Mouse (Mus musculus): ENCODE data around the gene Pgm5. TPM values are rescaled to one million over a fixed set of nuclear protein-coding genes. Genes with fewer than 3 reads are reported as not detected.

Pgm5 gene
- polyA plus RNA-seq (2015; fragmentation: Nextera tagmentation; extraction: Ambion mirVana), result 1.5 and 1.6 TPM in 2 replicates

DNA sequence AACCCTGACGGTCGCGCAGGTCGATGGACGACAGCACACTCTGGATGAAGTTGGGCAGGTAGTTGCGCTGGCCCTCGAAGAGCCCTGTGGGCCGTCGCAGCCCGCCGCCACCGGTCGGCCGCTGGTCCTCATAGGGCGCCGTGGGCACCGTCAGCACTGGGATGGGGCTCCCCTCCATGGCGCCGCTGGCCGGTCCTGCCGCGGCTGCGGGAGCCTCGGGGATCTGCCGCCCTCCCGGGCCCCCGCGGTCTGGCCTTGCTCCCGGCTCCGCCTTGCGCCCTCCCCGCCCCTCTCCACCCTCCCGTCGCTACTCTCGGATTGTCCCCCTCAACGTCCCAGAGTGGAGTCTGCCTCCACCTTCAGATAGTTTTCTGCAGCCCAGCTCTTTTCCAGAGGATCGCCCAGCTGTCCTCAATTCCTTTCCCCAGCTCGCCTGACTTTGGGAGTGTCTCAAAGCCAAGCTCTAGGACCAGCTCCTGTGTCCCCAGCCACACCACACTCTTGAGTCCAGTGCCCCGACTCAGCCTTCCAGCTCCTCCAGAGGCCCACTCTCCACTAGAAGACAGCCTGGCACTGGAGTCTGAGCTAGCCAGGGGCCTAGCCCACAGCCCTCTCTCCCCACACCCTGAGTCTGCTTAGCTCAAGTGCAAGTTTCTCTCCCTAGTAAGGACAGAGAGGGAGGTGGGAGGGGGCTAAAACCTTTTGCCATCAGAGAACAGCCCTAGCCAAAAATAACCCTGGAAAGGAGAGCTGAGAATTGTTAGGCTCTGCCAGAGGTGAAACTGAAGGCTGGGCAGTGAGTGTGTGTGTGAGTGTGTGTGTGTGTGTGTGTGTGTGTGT lies at the start of gene Pgm5:
Gene Pgm5 (minus strand): TSS at position 244 of the 840 bp plus-strand sequence.
- Histone ChIP-seq H3K4me2 (replicated peaks; ENCODE audit: low read depth, low read length) (peak within 1 kb of the TSS; percentile 81), H3K4me3 (ENCODE audit: low read length) (peak within 1 kb of the TSS; percentile 55), H3K4me1 (ENCODE audit: insufficient read depth, low read length) (peaks cover 4% of the 10 kb centered on the region), H3K36me3 (ENCODE audit: insufficient read depth, low read length) (no peaks in the 10 kb centered on the region), H3K9ac (replicated peaks; ENCODE audit: low read length) (peak within 1 kb of the TSS; percentile 59), H3K27me3 (ENCODE audit: insufficient read depth, low read length) (peaks cover 12% of the 10 kb centered on the region; the same call in 1 of the 2 replicates), H3K9me3 (ENCODE audit: low read length) (no peaks in the 10 kb centered on the region), H3K27ac (ENCODE audit: low read length) (no peak within 1 kb of the TSS)
- peak; percentile 85 for ATAC-seq (ENCODE audit: low FRiP score, low TSS enrichment)
- WGBS, result 1% methylated on average over 35 of the region's 39 CpGs

DNA sequence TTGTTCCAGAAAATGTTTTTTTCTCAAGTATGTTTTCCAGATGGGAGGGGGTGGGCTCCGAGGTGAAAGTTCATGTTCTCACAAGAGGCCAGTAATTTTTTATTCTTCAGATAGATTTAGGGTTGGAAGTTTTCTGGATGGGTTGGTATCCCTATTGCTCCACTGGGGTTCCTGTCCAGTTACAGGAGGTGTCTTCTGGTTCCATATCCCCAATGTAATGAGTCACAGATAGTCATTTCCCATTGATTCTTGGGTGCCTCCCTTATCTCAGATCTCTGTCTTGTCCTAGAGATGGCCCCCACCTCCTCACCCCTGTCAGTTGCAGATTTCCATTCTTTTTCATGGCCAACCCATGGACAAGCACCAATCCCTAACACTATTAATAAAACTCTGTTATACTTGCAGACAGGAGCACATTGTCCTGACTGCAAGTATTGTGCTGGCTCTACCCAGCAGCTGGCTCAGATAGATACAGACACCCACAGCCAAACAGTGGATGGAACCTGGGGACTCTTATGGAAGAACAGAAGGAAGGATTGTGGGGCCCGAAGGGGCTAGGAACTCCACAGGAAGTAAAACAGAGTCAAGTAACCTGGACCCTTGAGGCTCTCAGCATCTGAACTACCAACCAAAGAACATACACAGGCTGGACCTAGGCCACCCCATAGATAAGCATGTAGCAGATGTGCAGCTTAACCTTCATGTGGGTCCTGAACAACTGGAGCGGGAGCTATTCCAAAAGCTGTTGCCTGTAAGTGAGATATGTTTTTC lies 46.9 kb upstream of the Pgm5 start:
- ATAC-seq (ENCODE audit: low FRiP score, low TSS enrichment), result no peak
- 90% methylated on average over 3 of the region's 3 CpGs for WGBS
- peaks cover 9% of the 10 kb centered on the region for H3K27me3 ChIP-seq (ENCODE audit: insufficient read depth, low read length)
- H3K9ac ChIP-seq (replicated peaks; ENCODE audit: low read length), result no peak overlapping the region
- no peaks in the 10 kb centered on the region for H3K4me1 ChIP-seq (ENCODE audit: insufficient read depth, low read length)
- no peaks in the 10 kb centered on the region; the same call in 1 of the 2 replicates for H3K9me3 ChIP-seq (ENCODE audit: low read length)
- H3K4me2 ChIP-seq (replicated peaks; ENCODE audit: low read depth, low read length), result no peak overlapping the region
- H3K36me3 ChIP-seq (ENCODE audit: insufficient read depth, low read length), result no peaks in the 10 kb centered on the region
- no peak overlapping the region for H3K4me3 ChIP-seq (ENCODE audit: low read length)
- no peak overlapping the region for H3K27ac ChIP-seq (ENCODE audit: low read length)

- 91% methylated on average over 5 of the region's 6 CpGs for WGBS
- no peaks in the 10 kb centered on the region; the same call in 1 of the 2 replicates for H3K9me3 ChIP-seq (ENCODE audit: low read length)
- H3K4me3 ChIP-seq (ENCODE audit: low read length), result no peak overlapping the region
Measured at GRCm38 (mm10) chr19:24907655-24908054, 46.0 kb upstream of the Pgm5 start.

DNA sequence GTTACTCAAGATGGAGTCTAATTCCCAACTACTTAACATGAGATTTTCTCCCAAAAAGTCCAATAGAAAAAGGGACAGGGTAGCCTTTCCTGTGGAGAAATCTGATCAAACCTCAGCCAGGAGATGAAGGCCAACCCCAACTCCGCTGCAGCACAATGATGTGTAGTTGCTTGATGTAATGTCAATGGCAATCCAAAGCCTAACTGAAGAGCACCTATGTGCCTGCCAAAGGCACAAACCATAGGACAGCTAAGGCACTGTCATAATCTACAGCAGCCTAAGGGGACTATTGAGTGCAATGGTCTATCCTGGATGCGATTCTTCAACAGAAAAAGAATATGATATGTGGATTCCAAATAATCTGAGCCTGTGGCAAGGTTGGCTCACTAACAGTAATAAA lies 41.2 kb upstream of the Pgm5 start:
- Histone ChIP-seq H3K27ac (ENCODE audit: low read length) (no peak overlapping the region), H3K4me1 (ENCODE audit: insufficient read depth, low read length) (peaks cover 15% of the 10 kb centered on the region), H3K9ac (replicated peaks; ENCODE audit: low read length) (no peak overlapping the region), H3K9me3 (ENCODE audit: low read length) (no peaks in the 10 kb centered on the region; the same call in 1 of the 2 replicates), H3K4me2 (replicated peaks; ENCODE audit: low read depth, low read length) (no peak overlapping the region), H3K4me3 (ENCODE audit: low read length) (no peak overlapping the region), H3K36me3 (ENCODE audit: insufficient read depth, low read length) (no peaks in the 10 kb centered on the region), H3K27me3 (ENCODE audit: insufficient read depth, low read length) (peaks cover 62% of the 10 kb centered on the region)
- 54% methylated on average over 2 of the region's 2 CpGs for WGBS
- no peak for ATAC-seq (ENCODE audit: low FRiP score, low TSS enrichment)

More at GRCm38 (mm10) chr19:24907655-24908054, 46.0 kb upstream of the Pgm5 start:
- peaks cover 18% of the 10 kb centered on the region for H3K27me3 ChIP-seq (ENCODE audit: insufficient read depth, low read length)
- H3K9ac ChIP-seq (replicated peaks; ENCODE audit: low read length), result no peak overlapping the region
- H3K4me2 ChIP-seq (replicated peaks; ENCODE audit: low read depth, low read length), result no peak overlapping the region
- no peak overlapping the region for H3K27ac ChIP-seq (ENCODE audit: low read length)
- no peaks in the 10 kb centered on the region for H3K4me1 ChIP-seq (ENCODE audit: insufficient read depth, low read length)
- no peak for ATAC-seq (ENCODE audit: low FRiP score, low TSS enrichment)
- no peaks in the 10 kb centered on the region for H3K36me3 ChIP-seq (ENCODE audit: insufficient read depth, low read length)

GRCm38 (mm10) chr19:24902256-24902655 lies 40.6 kb upstream of the Pgm5 start:
- H3K36me3 ChIP-seq (ENCODE audit: insufficient read depth, low read length), result no peaks in the 10 kb centered on the region
- no peaks in the 10 kb centered on the region for H3K9me3 ChIP-seq (ENCODE audit: low read length)
- no peak overlapping the region for H3K4me3 ChIP-seq (ENCODE audit: low read length)
- no peak overlapping the region for H3K4me2 ChIP-seq (replicated peaks; ENCODE audit: low read depth, low read length)
- peaks cover 67% of the 10 kb centered on the region for H3K27me3 ChIP-seq (ENCODE audit: insufficient read depth, low read length)
- WGBS, result 8% methylated on average over 2 of the region's 2 CpGs
- peaks cover 20% of the 10 kb centered on the region for H3K4me1 ChIP-seq (ENCODE audit: insufficient read depth, low read length)
- H3K27ac ChIP-seq (ENCODE audit: low read length), result no peak overlapping the region
- no peak for ATAC-seq (ENCODE audit: low FRiP score, low TSS enrichment)
- H3K9ac ChIP-seq (replicated peaks; ENCODE audit: low read length), result no peak overlapping the region

DNA sequence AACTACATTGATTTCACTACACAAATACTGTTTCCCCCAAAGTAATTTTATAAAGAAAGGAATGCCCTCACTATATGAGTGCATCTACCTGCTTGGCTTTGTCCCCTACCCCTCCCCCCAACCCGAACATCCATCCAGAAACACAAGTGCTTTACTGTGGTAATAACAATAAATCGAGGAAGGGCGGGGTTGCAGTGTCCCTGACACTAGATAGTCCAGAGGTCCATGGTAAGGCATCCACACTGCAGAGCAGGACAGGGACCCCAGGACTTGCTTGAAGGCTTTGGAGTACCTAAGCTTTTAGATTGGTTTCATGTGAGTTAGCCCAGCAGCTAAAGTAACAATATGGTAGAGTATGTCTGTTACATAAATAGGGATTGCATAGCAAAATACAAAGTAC lies 40.0 kb upstream of the Pgm5 start:
- no peak overlapping the region for H3K9ac ChIP-seq (replicated peaks; ENCODE audit: low read length)
- H3K27ac ChIP-seq (ENCODE audit: low read length), result no peak overlapping the region
- no peaks in the 10 kb centered on the region for H3K36me3 ChIP-seq (ENCODE audit: insufficient read depth, low read length)
- peaks cover 73% of the 10 kb centered on the region for H3K27me3 ChIP-seq (ENCODE audit: insufficient read depth, low read length)
- H3K4me3 ChIP-seq (ENCODE audit: low read length), result no peak overlapping the region
- no peak for ATAC-seq (ENCODE audit: low FRiP score, low TSS enrichment)
- no peaks in the 10 kb centered on the region for H3K9me3 ChIP-seq (ENCODE audit: low read length)
- peaks cover 25% of the 10 kb centered on the region for H3K4me1 ChIP-seq (ENCODE audit: insufficient read depth, low read length)
- H3K4me2 ChIP-seq (replicated peaks; ENCODE audit: low read depth, low read length), result no peak overlapping the region
- 7% methylated on average over 3 of the region's 3 CpGs for WGBS

DNA sequence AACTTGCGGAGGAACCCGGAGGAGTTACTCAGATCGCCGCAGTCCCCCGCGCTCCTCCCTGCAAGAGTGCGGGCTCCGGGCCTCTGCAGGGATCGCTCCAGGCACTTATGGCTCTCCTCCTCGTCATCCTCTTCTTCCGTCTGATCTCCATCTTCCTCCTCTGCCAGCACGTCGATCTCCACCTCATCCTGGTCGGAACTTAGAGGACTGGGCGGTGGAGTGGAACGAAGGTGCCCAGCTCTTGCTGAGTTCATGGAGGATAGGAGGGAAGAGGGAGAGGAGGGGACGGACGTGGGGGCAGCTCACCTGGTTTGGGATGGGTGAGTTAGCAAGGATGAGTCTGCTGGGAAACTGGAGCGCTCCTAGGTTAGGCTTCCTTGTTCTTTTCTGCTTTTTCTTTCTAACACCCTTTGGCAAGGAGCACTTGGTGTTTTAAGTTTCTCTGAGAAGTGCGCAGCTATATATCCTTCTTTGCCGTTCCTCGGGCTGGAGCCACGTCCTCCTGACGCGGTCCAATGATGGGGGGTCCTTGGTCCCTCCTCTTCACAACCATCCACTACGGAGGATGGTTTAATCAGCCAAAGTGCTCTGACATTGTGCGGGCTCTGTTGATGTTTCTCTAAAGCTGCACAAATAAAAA lies 39.0 kb upstream of the Pgm5 start, which contains the start of gene Foxd4:
Gene Foxd4 (minus strand): TSS at position 617 of the 640 bp plus-strand sequence.
- H3K4me3 ChIP-seq (ENCODE audit: low read length), result peak within 1 kb of the TSS; percentile 44
- no peak within 1 kb of the TSS for H3K27ac ChIP-seq (ENCODE audit: low read length)
- peaks cover 80% of the 10 kb centered on the region for H3K27me3 ChIP-seq (ENCODE audit: insufficient read depth, low read length)
- H3K9ac ChIP-seq (replicated peaks; ENCODE audit: low read length), result no peak within 1 kb of the TSS
- H3K4me2 ChIP-seq (replicated peaks; ENCODE audit: low read depth, low read length), result peak within 1 kb of the TSS; percentile 66
- WGBS, result under 1% methylated on average over 27 of the region's 27 CpGs
- ATAC-seq (ENCODE audit: low FRiP score, low TSS enrichment), result 0 out of 2 replicates have a peak, but pooled peaks have one; percentile 23
- H3K4me1 ChIP-seq (ENCODE audit: insufficient read depth, low read length), result peaks cover 25% of the 10 kb centered on the region
- H3K9me3 ChIP-seq (ENCODE audit: low read length), result no peaks in the 10 kb centered on the region
- H3K36me3 ChIP-seq (ENCODE audit: insufficient read depth, low read length), result no peaks in the 10 kb centered on the region

DNA sequence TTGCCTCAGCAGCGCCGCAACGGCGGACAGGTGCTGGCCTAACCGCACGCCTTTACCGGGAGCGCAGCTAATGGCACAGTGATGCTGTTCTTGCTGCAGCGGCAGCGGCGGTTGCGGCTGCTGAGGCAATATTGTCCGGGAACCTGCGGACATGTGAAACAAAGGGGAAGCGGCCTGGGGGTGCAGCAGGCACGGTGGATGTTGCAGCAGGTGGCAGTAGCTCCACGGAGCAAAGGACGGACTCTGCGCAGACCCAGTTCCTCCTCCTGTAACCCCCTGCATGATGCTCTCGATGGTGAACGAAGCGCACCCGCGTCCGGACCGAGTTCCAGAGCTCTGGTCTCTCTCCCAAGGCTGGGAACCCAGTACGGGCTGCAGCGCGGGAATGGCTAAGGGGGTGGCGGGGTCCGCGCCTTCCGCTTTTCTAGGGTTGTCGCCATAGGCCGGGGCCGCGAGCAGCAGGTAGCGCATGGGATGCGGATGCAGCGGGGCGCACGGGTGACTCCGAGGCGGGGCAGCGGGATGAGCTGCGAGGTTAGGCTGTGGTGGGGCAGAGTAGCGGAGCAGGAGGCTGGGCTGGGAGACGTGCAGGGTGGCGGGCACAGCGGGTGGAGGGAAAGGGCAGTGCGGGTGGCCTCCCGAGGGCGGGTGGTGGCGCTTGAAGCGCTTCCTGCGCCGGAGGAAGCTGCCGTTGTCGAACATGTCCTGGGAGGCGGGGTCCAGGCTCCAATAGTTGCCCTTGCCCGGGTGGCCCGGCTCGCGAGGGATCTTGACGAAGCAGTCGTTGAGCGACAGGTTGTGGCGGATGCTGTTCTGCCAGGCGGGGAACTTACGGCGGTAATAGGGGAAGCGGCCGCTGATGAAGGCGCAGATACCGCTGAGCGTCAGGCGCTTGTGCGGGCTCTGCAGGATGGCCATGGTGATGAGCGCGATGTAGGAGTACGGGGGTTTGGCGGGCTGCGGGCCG lies 38.2 kb upstream of the Pgm5 start:
- Histone ChIP-seq H3K4me3 (ENCODE audit: low read length) (peak overlapping the region; percentile 44), H3K4me1 (ENCODE audit: insufficient read depth, low read length) (peaks cover 25% of the 10 kb centered on the region), H3K27ac (ENCODE audit: low read length) (no peak overlapping the region), H3K4me2 (replicated peaks; ENCODE audit: low read depth, low read length) (peak overlapping the region; percentile 66), H3K9ac (replicated peaks; ENCODE audit: low read length) (no peak overlapping the region), H3K9me3 (ENCODE audit: low read length) (no peaks in the 10 kb centered on the region), H3K27me3 (ENCODE audit: insufficient read depth, low read length) (peaks cover 88% of the 10 kb centered on the region), H3K36me3 (ENCODE audit: insufficient read depth, low read length) (no peaks in the 10 kb centered on the region)
- peak; percentile 59; the same call in 1 of the 2 replicates for ATAC-seq (ENCODE audit: low FRiP score, low TSS enrichment)
- under 1% methylated on average over 84 of the region's 84 CpGs for WGBS
